Mouse (Mus musculus) liver, embryonic 14.5 days (tissue): ENCODE results near the gene Slc7a15.

Experiments used
- CTCF ChIP-seq: IDR thresholded peaks from 2 replicates; pipeline ENCODE4 v1.5.1; 2016; ENCODE audit warnings: antibody characterized with exemption, low read depth, control low read depth
- EP300 ChIP-seq: IDR thresholded peaks from 2 replicates; pipeline ENCODE4 v1.6.1; 2016; ENCODE audit warnings: antibody characterized with exemption, low read depth

- no peak for TF ChIP-seq CTCF
- TF ChIP-seq EP300, result no peak
Observed at GRCm38 (mm10) chr12:8631691-8632090, 32.8 kb upstream of the Slc7a15 start.
